Mouse (Mus musculus) thymus, adult 2 months (tissue): ENCODE data around the gene Tom1. TPM values are rescaled to one million over a fixed set of nuclear protein-coding genes. Genes with fewer than 3 reads are reported as not detected.

Source experiments
- DNase-seq: peaks from one replicate; pipeline ENCODE4 v3.0.0; 2021
- H3K27ac ChIP-seq: fragments of 200-500 bp; 2 replicates; pipeline ENCODE4 v1.5.1; 2012; ENCODE audit warnings: low read length, control low read depth; ENCODE audit not compliant: control insufficient read depth, insufficient read depth
- H3K27me3 ChIP-seq: fragments of 200-500 bp; 2 replicates; pipeline ENCODE4 v1.6.1; 2012; ENCODE audit warnings: mild to moderate bottlenecking, low read length, moderate library complexity, mixed read lengths; ENCODE audit not compliant: control insufficient read depth, insufficient read depth
- H3K36me3 ChIP-seq: fragments of 200-500 bp; 2 replicates; pipeline ENCODE4 v1.6.1; 2012; ENCODE audit warnings: mild to moderate bottlenecking, low read length, moderate library complexity; ENCODE audit not compliant: control insufficient read depth, insufficient read depth
- H3K4me1 ChIP-seq: fragments of 200-500 bp; replicated peaks from 2 replicates; pipeline ENCODE4 v1.6.1; 2012; ENCODE audit warnings: low read length; ENCODE audit not compliant: control insufficient read depth, insufficient read depth
- H3K4me3 ChIP-seq: fragments of 200-500 bp; 2 replicates; pipeline ENCODE4 v1.5.1; 2012; ENCODE audit warnings: mild to moderate bottlenecking, low read length, control low read depth, moderate library complexity; ENCODE audit not compliant: control insufficient read depth, insufficient read depth
- CTCF ChIP-seq: fragments of 200-500 bp; IDR thresholded peaks from 2 replicates; pipeline ENCODE4 v1.5.1; 2012; ENCODE audit warnings: mild to moderate bottlenecking, control low read depth, low read length, moderate library complexity, borderline replicate concordance; ENCODE audit not compliant: control insufficient read depth, poor library complexity, insufficient read depth; ENCODE audit errors: extremely low read depth
- POLR2A ChIP-seq: fragments of 200-500 bp; IDR thresholded peaks from 2 replicates; pipeline ENCODE4 v1.6.1; 2012; ENCODE audit warnings: mild to moderate bottlenecking, low read length, control low read depth, moderate library complexity; ENCODE audit not compliant: control insufficient read depth, poor library complexity, insufficient read depth; ENCODE audit errors: extremely low read depth
- WGBS: fragments of 180-500 bp; shearing (Covaris S2); methylation state at CpG from one replicate; pipeline ENCODE4 v1.1.7; 2018; 5-methylcytosine and 5-hydroxymethylcytosine counted together
- polyA plus RNA-seq: library from polyadenylated mRNA; depleted of rRNA; stranded (reverse); fragments of >200 nt; gene quantifications from 2 replicates; pipeline ENCODE4 v1.2.3, GENCODE M21; 2012; rRNA removed

The Tom1 gene
- polyA plus RNA-seq, result 31.7 and 41.9 TPM in 2 replicates

DNA sequence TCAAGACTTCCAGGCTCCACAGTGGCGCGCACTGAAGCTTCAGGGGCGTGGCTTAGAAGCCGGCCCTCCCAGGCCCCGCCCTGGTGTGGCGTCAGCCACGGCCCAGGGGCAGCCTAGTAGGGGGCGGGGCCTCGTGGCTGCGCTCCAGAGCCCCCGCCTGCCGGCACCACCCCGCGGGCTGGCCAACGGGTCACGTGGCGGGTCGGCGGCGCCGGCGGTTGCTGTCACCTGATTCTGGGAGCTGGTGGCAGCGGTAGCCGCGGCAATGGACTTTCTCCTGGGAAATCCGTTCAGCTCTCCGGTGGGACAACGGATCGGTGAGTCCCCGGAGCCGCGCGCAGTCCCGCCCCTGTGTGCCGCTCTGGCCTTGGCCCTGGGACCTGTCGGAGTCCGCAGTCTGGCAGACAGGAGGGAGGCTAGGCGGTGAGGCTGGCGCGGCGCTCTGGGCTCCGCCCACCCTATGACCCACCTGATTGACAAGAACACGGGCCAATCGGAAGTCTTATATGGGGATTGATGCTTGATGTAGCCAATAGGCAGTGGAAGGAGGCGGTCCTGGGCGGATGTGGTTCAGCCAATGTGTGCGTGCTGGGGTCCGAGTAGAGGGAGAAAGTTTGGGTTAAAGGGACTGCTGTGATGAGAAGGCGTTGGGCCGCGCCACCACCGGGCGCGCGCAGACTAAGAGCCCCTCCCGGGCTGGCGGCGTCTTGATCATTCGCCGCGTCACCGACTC, at the start of gene Tom1:
Gene Tom1, plus strand, starts transcription at position 195 of the 733 bp plus-strand sequence.
- H3K4me3 ChIP-seq, result peak within 1 kb of the TSS; percentile 60
- no peak within 1 kb of the TSS for H3K27ac ChIP-seq
- WGBS, result under 1% methylated on average over 62 of the region's 62 CpGs
- H3K27me3 ChIP-seq, result no peaks in the 10 kb centered on the region
- peaks cover 7% of the 10 kb centered on the region; the same call in 1 of the 2 replicates for H3K4me1 ChIP-seq
- peaks cover 4% of the 10 kb centered on the region; the same call in 1 of the 2 replicates for H3K36me3 ChIP-seq
- no peak for TF ChIP-seq CTCF
- peak; percentile 12; the same call in 1 of the 2 replicates for TF ChIP-seq POLR2A
- DNase-seq, result peak; percentile 97

DNA sequence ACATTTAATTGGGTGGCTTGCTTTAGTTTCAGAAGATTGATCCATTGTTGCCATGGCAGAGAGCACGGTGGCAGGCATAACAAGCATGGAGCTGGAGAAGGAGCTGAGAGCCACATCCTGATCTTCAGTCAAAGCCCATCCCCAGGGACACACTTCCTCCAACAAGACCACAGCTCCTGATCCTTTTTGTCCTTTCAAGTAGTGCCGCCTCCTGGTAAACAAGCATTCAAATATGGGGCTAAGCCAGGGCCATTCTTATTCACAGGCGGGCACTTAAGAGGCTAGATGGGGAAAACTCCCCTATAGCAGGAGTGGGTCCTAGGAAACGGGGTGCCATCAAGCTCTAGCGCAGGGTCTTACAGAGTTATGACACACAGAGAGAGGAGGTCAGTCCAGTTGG, 46.1 kb upstream of the Tom1 start:
- Histone ChIP-seq H3K36me3 (no peaks in the 10 kb centered on the region), H3K27ac (no peak overlapping the region), H3K27me3 (no peaks in the 10 kb centered on the region), H3K4me3 (no peak overlapping the region), H3K4me1 (no peaks in the 10 kb centered on the region)
- no peak for TF ChIP-seq CTCF
- TF ChIP-seq POLR2A, result no peak
- DNase-seq, result no peak
- 96% methylated on average over 5 of the region's 5 CpGs for WGBS

DNA sequence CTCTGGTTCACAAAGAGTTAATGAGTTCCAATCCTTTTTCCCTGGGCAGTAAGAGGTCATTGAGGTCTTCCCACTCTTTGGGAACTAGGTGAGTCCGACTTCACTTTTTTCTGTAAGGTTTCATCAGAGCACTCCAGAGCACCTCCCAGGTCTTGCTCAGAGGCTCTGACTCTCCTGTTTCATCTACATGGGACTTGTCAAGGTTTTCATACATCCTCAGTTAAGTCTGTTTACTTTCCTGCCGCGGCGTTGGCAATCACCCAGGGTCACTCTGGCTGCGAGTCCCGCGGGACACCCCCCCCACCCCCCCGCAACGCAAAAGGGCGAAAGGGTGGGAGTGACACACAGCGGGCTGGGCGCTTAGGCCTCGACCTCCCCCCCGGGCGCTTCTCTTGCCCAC, 43.5 kb upstream of the Tom1 start:
- Histone ChIP-seq H3K4me3 (no peak overlapping the region), H3K27ac (no peak overlapping the region), H3K4me1 (peaks cover 5% of the 10 kb centered on the region), H3K36me3 (no peaks in the 10 kb centered on the region), H3K27me3 (no peaks in the 10 kb centered on the region)
- no peak for DNase-seq
- TF ChIP-seq POLR2A (no peak), CTCF (no peak)
- WGBS, result 49% methylated on average over 15 of the region's 15 CpGs

DNA sequence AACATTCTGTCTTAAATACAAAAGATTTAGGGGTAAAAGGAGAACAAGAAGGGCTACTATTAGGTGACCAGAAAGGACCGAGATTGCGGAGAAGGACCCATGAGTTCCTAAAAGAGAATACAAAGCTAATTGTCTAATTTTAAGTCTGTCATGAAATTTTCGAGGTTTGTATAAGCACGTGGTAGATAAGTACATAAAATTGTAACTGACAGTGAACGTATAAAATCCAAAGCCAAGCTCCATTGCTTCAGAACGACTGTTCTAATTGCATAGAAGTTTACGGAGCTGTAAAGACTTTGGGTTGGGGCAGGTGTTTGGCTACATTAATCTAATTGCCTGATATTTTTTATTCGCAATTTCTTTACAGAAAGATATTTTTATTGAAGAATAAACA, 40.4 kb upstream of the Tom1 start, which contains the start of gene Hmgxb4:
Gene Hmgxb4, plus strand, starts transcription at position 276 of the 394 bp plus-strand sequence.
- Histone ChIP-seq H3K27me3 (no peaks in the 10 kb centered on the region), H3K4me3 (peak within 1 kb of the TSS; percentile 70), H3K27ac (peak within 1 kb of the TSS; percentile 32; the same call in 1 of the 2 replicates), H3K36me3 (no peaks in the 10 kb centered on the region), H3K4me1 (peaks cover 5% of the 10 kb centered on the region)
- 12% methylated on average over 8 of the region's 8 CpGs for WGBS
- TF ChIP-seq POLR2A, result no peak
- TF ChIP-seq CTCF, result no peak
- DNase-seq, result no peak

DNA sequence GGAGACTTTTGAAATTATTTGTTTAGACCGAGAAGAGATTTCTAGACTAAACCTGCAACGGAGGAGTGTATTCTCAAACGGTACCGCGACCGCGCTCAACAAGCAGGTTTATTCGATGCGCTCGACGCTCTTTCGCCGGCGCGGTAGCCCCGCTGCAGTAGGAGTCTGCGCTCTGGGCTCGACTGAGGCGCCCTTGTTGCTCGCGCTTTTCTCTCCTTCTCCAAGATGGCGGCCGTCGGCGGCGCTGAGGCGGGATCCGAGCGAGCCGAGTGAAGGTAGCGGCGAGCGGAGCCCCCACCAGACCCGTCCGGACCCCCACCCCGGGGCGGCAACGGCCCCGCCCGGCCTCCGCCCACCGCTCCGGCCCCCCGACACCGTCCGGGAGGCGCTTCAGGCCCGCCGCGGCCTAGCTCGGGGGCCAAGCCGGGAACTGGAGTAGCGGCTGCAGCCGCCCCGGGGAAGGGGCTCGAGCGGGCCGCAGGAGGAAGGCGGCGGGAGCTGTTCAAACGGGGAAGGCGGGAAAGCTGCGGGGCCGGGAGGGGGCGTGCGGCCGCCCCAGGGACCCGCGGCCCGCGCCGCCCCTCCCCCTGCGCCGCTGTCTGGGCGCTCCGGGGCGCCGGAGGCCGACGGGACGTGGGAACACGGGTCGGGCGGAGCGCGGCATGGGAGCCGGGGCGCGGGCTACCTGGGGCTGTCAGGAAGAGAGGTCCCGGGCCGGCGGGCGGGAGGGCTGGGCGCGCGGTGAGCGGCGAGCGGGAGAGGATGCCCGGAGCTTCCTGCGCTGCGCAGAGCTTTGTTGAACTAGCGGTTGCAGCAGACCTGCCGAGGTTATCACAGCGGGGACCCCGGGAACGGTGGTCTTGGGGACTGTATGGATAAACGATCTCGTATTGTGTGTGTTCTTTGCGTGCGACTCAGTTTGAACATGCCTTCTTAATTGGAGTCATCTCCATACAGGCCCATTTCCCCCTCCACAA, 39.7 kb upstream of the Tom1 start:
- H3K4me1 ChIP-seq, result peaks cover 5% of the 10 kb centered on the region
- TF ChIP-seq POLR2A, result peak; percentile 16; the same call in 1 of the 2 replicates
- TF ChIP-seq CTCF, result no peak
- peak; percentile 82 for DNase-seq
- H3K4me3 ChIP-seq, result peak overlapping the region; percentile 70
- H3K27me3 ChIP-seq, result no peaks in the 10 kb centered on the region
- H3K36me3 ChIP-seq, result no peaks in the 10 kb centered on the region
- WGBS, result under 1% methylated on average over 97 of the region's 111 CpGs
- H3K27ac ChIP-seq, result peak overlapping the region; percentile 32; the same call in 1 of the 2 replicates

DNA sequence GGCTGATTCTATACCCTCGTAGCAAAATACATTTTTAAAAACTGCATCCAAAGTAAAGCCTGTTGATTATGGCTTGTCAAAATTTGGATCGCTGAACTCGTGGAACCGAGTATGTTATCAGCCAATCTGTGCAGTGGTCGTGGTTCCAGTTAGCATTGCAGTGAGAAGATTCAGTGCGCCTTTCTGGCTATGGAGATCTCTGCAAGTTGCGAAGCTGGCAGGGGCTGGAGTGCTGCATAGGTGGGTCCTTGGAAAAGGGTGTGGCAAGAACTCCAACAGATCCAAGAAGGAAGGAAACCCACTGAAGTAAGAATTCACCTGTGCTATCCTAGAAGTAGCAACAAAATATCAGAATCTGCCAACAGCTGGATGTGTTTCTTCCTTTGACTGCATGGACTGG, 39.0 kb upstream of the Tom1 start:
- peak; percentile 16 for DNase-seq
- 12% methylated on average over 7 of the region's 7 CpGs for WGBS
- TF ChIP-seq CTCF (no peak), POLR2A (no peak)
- no peak overlapping the region for H3K27ac ChIP-seq
- H3K4me3 ChIP-seq, result no peak overlapping the region
- no peaks in the 10 kb centered on the region for H3K27me3 ChIP-seq
- H3K4me1 ChIP-seq, result peaks cover 5% of the 10 kb centered on the region
- H3K36me3 ChIP-seq, result peaks cover 5% of the 10 kb centered on the region; the same call in 1 of the 2 replicates
